Mouse (Mus musculus): ENCODE measurements at regions not wholly inside any gene's neighbourhood (a gene's known extent, or its start where the extent isn't known, plus 50 kb on each side); places are given as distances from the start of the nearest gene placed in this dataset.

DNA sequence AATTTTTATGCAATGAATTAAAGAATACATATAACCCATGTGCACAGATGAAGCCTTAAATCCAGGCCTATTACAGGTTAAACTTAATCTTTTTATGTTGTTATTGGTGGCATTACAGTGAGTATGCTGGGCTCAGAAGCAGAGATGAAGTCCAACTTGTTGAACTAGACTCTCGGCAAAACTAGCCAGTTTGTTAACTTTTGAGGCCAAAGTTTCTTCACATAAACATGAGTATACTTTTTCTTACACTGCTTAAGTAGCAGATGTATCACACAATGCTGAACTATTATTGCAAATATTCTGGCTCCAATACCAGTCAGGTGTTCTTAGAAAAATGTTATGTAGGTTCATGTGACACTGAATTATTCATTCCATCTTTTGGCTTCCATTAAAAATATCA lies 592.4 kb upstream of the Cited2 start:
- TF ChIP-seq CTCF (IDR thresholded peaks at IDR 0.05; ENCODE audit: low read depth) = no peak
- TF ChIP-seq EP300 (IDR thresholded peaks at IDR 0.05; ENCODE audit: low read depth) = no peak

Measured in liver, postnatal 0 days (tissue).